Mouse (Mus musculus) heart, embryonic 13.5 days (tissue): ENCODE results near the gene Vmn1r8. TPM values are rescaled to one million over a fixed set of nuclear protein-coding genes. Genes with fewer than 3 reads are reported as not detected.
"Not testable (repeated sequence)": the region's sequence is repeated elsewhere in the genome, so short reads cannot be mapped to it uniquely, and the experiment has no call there.

ENCODE experiments used
- ATAC-seq: fragments of 200-750 bp; cut with Nextera tagmentation; 2 replicates; pipeline ENCODE4 v1.8.0; 2017; ENCODE audit warnings: moderate TSS enrichment; ENCODE audit not compliant: insufficient number of reproducible peaks, low FRiP score, low TSS enrichment; ENCODE audit errors: extremely low read depth
- H3K27ac ChIP-seq: fragments of 300-500 bp; sonication (generic); replicated peaks from 2 replicates; pipeline ENCODE4 v1.5.1; 2015; ENCODE audit warnings: moderate library complexity, mild to moderate bottlenecking, inconsistent platforms
- H3K27me3 ChIP-seq: fragments of 300-500 bp; sonication (generic); replicated peaks from 2 replicates; pipeline ENCODE4 v1.6.1; 2015; ENCODE audit warnings: mild to moderate bottlenecking, inconsistent platforms
- H3K36me3 ChIP-seq: fragments of 300-500 bp; sonication (generic); 2 replicates; pipeline ENCODE4 v1.6.1; 2015; ENCODE audit warnings: mild to moderate bottlenecking, inconsistent platforms
- H3K4me1 ChIP-seq: fragments of 300-500 bp; sonication (generic); 2 replicates; pipeline ENCODE4 v1.6.1; 2015; ENCODE audit warnings: inconsistent platforms
- H3K4me2 ChIP-seq: fragments of 300-500 bp; sonication (generic); 2 replicates; pipeline ENCODE4 v1.6.1; 2015; ENCODE audit warnings: inconsistent platforms, mild to moderate bottlenecking, moderate library complexity
- H3K4me3 ChIP-seq: fragments of 300-500 bp; sonication (generic); 2 replicates; pipeline ENCODE4 v1.5.1; 2015; ENCODE audit warnings: moderate library complexity, mild to moderate bottlenecking, inconsistent platforms
- H3K9ac ChIP-seq: fragments of 300-500 bp; sonication (generic); 2 replicates; pipeline ENCODE4 v1.6.1; 2015; ENCODE audit warnings: inconsistent platforms, mild to moderate bottlenecking, moderate library complexity
- H3K9me3 ChIP-seq: fragments of 300-500 bp; sonication (generic); 2 replicates; pipeline ENCODE4 v1.6.1; 2016; ENCODE audit warnings: inconsistent platforms
- WGBS: fragments of 180-500 bp; shearing (Covaris S2); methylation state at CpG from one replicate; pipeline ENCODE4 v1.1.7; 2015; ENCODE audit warnings: mixed read lengths; 5-methylcytosine and 5-hydroxymethylcytosine counted together
- polyA plus RNA-seq: library from polyadenylated mRNA; unstranded; fragments of >200 nt; fragmentation: Nextera tagmentation; extraction: Ambion mirVana; gene quantifications from 2 replicates; pipeline ENCODE4 v1.2.1, GENCODE M21; 2015

Gene Vmn1r8
- polyA plus RNA-seq = not detected in 2 replicates

GRCm38 (mm10) chr6:57031984-57032383 is at the start of gene Vmn1r8:
Vmn1r8 (plus strand) TSS chr6:57032284.
- H3K27me3 ChIP-seq = no peaks in the 10 kb centered on the region
- H3K9me3 ChIP-seq = no peaks in the 10 kb centered on the region
- H3K4me1 ChIP-seq = no peaks in the 10 kb centered on the region
- no peak within 1 kb of the TSS for H3K4me2 ChIP-seq
- no peak within 1 kb of the TSS for H3K4me3 ChIP-seq
- no peak within 1 kb of the TSS for H3K9ac ChIP-seq
- no peaks in the 10 kb centered on the region for H3K36me3 ChIP-seq
- ATAC-seq = no peak
- no peak within 1 kb of the TSS for H3K27ac ChIP-seq

- Histone ChIP-seq H3K4me1 (no peaks in the 10 kb centered on the region), H3K27ac (no peak within 1 kb of the TSS), H3K9me3 (no peaks in the 10 kb centered on the region), H3K36me3 (no peaks in the 10 kb centered on the region), H3K4me2 (no peak within 1 kb of the TSS), H3K9ac (no peak within 1 kb of the TSS), H3K4me3 (no peak within 1 kb of the TSS), H3K27me3 (no peaks in the 10 kb centered on the region)
- 58% methylated on average over 2 of the region's 2 CpGs for WGBS
- ATAC-seq = no peak
Measured at GRCm38 (mm10) chr6:56996943-56997342, 35.1 kb upstream of the Vmn1r8 start, which contains the start of gene Vmn1r6. Vmn1r6 (plus strand) TSS chr6:56997243.

DNA sequence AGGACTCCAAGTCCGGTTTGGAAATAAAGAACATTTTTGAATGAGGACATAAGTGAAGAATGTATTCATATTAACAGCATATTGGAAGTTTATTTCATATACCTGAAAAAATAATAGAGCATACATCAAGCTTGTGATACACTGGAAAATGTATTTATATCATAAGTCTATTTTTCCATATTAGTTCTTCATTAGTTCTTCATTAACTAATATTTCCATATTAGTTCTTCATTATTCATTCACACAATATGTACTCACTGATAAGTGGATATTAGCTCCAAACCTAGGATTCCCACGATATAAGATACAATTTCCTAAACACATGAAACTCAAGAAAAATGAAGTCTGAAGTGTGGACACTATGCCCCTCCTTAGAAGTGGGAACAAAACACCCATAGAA is 6.9 kb upstream of the Vmn1r8 start, which contains the start of gene Vmn1r7:
Gene Vmn1r7, minus strand, starts transcription at position 101 of the 400 bp plus-strand sequence.
- not testable (repeated sequence) for H3K9me3 ChIP-seq, H3K4me2 ChIP-seq, H3K9ac ChIP-seq, H3K27me3 ChIP-seq, H3K4me3 ChIP-seq, H3K36me3 ChIP-seq, ATAC-seq, H3K4me1 ChIP-seq, H3K27ac ChIP-seq
- 73% methylated on average over 2 of the region's 2 CpGs for WGBS

GRCm38 (mm10) chr6:57034674-57035073 is 2.6 kb downstream of the Vmn1r8 start:
- Histone ChIP-seq H3K9ac (no peak overlapping the region), H3K4me2 (no peak overlapping the region), H3K36me3 (no peaks in the 10 kb centered on the region), H3K4me3 (no peak overlapping the region), H3K27ac (no peak overlapping the region), H3K27me3 (no peaks in the 10 kb centered on the region), H3K4me1 (no peaks in the 10 kb centered on the region), H3K9me3 (no peaks in the 10 kb centered on the region)
- 75% methylated on average over 2 of the region's 2 CpGs for WGBS
- ATAC-seq = no peak

DNA sequence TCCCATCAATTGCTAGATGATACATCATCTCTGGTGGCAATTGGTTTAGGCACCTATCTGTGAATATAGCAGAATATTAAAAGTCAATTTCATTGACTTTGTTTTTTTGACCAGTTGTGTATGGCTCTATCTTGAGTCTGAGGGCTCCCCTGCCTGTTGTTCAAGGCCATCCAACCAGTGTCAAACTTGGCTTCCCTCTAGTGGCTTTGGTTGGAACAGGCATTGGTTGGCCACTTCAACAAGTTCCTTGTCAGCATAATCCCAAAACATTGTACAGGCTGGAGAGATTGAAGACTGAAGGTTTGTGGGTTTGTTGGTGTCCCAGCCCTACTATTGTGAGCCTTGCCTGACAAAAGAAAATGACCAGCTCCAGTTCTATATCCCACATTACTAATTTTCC is 31.6 kb downstream of the Vmn1r8 start:
- Histone ChIP-seq H3K4me3 (no peak overlapping the region), H3K4me2 (no peak overlapping the region), H3K9me3 (no peaks in the 10 kb centered on the region), H3K36me3 (no peaks in the 10 kb centered on the region), H3K4me1 (no peaks in the 10 kb centered on the region), H3K9ac (no peak overlapping the region), H3K27me3 (no peaks in the 10 kb centered on the region), H3K27ac (no peak overlapping the region)
- no peak for ATAC-seq

GRCm38 (mm10) chr6:57066487-57066886 is 34.4 kb downstream of the Vmn1r8 start, which contains the start of gene Vmn1r9:
Vmn1r9 (plus strand) TSS chr6:57066787.
- no peak within 1 kb of the TSS for H3K9ac ChIP-seq
- H3K4me1 ChIP-seq = no peaks in the 10 kb centered on the region
- H3K36me3 ChIP-seq = no peaks in the 10 kb centered on the region
- no peak within 1 kb of the TSS for H3K4me2 ChIP-seq
- H3K4me3 ChIP-seq = no peak within 1 kb of the TSS
- H3K9me3 ChIP-seq = no peaks in the 10 kb centered on the region
- no peak within 1 kb of the TSS for H3K27ac ChIP-seq
- no peaks in the 10 kb centered on the region for H3K27me3 ChIP-seq
- ATAC-seq = no peak
- WGBS = 67% methylated on average over 2 of the region's 2 CpGs

Other genes with a start within 250 kb of the Vmn1r8 start
- gene Kbtbd2, start 234.5 kb upstream of the Vmn1r8 start, polyA plus RNA-seq = 28.5 and 29.5 TPM in 2 replicates
- gene Fkbp9, start 200.2 kb upstream of the Vmn1r8 start, polyA plus RNA-seq = 131 and 139 TPM in 2 replicates
- 65.9 and 68.6 TPM in 2 replicates for gene Nt5c3, start 108.4 kb upstream of the Vmn1r8 start, polyA plus RNA-seq
- 0.06 and 0.09 TPM in 2 replicates for gene Vmn1r4, start 108.3 kb upstream of the Vmn1r8 start, polyA plus RNA-seq
- not detected in 2 replicates for gene Vmn1r5, start 62.0 kb upstream of the Vmn1r8 start, polyA plus RNA-seq
- not detected in 2 replicates for gene Vmn1r6, start 35.0 kb upstream of the Vmn1r8 start, polyA plus RNA-seq
- not detected in 2 replicates for gene Vmn1r7, start 7.0 kb upstream of the Vmn1r8 start, polyA plus RNA-seq
- gene Vmn1r9, start 34.5 kb downstream of the Vmn1r8 start, polyA plus RNA-seq = not detected in 2 replicates
- gene Vmn1r10, start 77.2 kb downstream of the Vmn1r8 start, polyA plus RNA-seq = not detected in 2 replicates
- gene Vmn1r11, start 101.2 kb downstream of the Vmn1r8 start, polyA plus RNA-seq = not detected in 2 replicates
- gene Vmn1r12, start 124.6 kb downstream of the Vmn1r8 start, polyA plus RNA-seq = not detected in 2 replicates
- not detected in 2 replicates for gene Vmn1r13, start 171.0 kb downstream of the Vmn1r8 start, polyA plus RNA-seq
- not detected in 2 replicates for gene Vmn1r14, start 199.4 kb downstream of the Vmn1r8 start, polyA plus RNA-seq
- 0.07 TPM in 1 of 2 replicates, not detected in the other for gene Vmn1r15, start 225.7 kb downstream of the Vmn1r8 start, polyA plus RNA-seq